Mouse (Mus musculus) neural tube, embryonic 13.5 days (tissue): Measurements from ENCODE around the gene Srrm3. TPM values are rescaled to one million over a fixed set of nuclear protein-coding genes. Genes with fewer than 3 reads are reported as not detected.

Experiments used
- ATAC-seq: fragments of 200-750 bp; cut with Nextera tagmentation; 2 replicates; pipeline ENCODE4 v1.8.0; 2017; ENCODE audit warnings: low read depth, mild to moderate bottlenecking, moderate TSS enrichment, moderate library complexity
- H3K27ac ChIP-seq: fragments of 300-500 bp; sonication (generic); replicated peaks from 2 replicates; pipeline ENCODE4 v1.5.1; 2015; ENCODE audit warnings: moderate library complexity, mild to moderate bottlenecking, inconsistent platforms
- H3K27me3 ChIP-seq: fragments of 300-500 bp; sonication (generic); 2 replicates; pipeline ENCODE4 v1.6.1; 2015; ENCODE audit warnings: mild to moderate bottlenecking, inconsistent platforms
- H3K36me3 ChIP-seq: fragments of 300-500 bp; sonication (generic); 2 replicates; pipeline ENCODE4 v1.6.1; 2015; ENCODE audit warnings: mild to moderate bottlenecking, inconsistent platforms
- H3K4me1 ChIP-seq: fragments of 300-500 bp; sonication (generic); replicated peaks from 2 replicates; pipeline ENCODE4 v1.6.1; 2015; ENCODE audit warnings: inconsistent platforms
- H3K4me2 ChIP-seq: fragments of 300-500 bp; sonication (generic); 2 replicates; pipeline ENCODE4 v1.6.1; 2015; ENCODE audit warnings: inconsistent platforms, mild to moderate bottlenecking, moderate library complexity
- H3K4me3 ChIP-seq: fragments of 300-500 bp; sonication (generic); 2 replicates; pipeline ENCODE4 v1.5.1; 2015; ENCODE audit warnings: mild to moderate bottlenecking, inconsistent platforms
- H3K9ac ChIP-seq: fragments of 300-500 bp; sonication (generic); 2 replicates; pipeline ENCODE4 v1.6.1; 2015; ENCODE audit warnings: moderate library complexity, mild to moderate bottlenecking, inconsistent platforms
- H3K9me3 ChIP-seq: fragments of 300-500 bp; sonication (generic); 2 replicates; pipeline ENCODE4 v1.6.1; 2016; ENCODE audit warnings: inconsistent platforms
- WGBS: fragments of 180-500 bp; shearing (Covaris S2); methylation state at CpG from one replicate; pipeline ENCODE4 v1.1.7; 2015; 5-methylcytosine and 5-hydroxymethylcytosine counted together
- polyA plus RNA-seq: library from polyadenylated mRNA; unstranded; fragments of >200 nt; fragmentation: Nextera tagmentation; extraction: Ambion mirVana; gene quantifications from 2 replicates; pipeline ENCODE4 v1.2.1, GENCODE M21; 2015

The Srrm3 gene
- polyA plus RNA-seq, 1 experiment from 2014 or later = 85.9 TPM

- WGBS = 7% methylated on average over 5 of the region's 5 CpGs
- Histone ChIP-seq H3K4me2 (peak overlapping the region; percentile 42), H3K9me3 (no peaks in the 10 kb centered on the region), H3K27ac (peak overlapping the region; percentile 93), H3K4me3 (peak overlapping the region; percentile 14; the same call in 1 of the 2 replicates), H3K9ac (peak overlapping the region; percentile 64), H3K36me3 (peaks cover 24% of the 10 kb centered on the region), H3K4me1 (peaks cover 15% of the 10 kb centered on the region), H3K27me3 (no peaks in the 10 kb centered on the region)
- ATAC-seq = no peak
Observed at GRCm38 (mm10) chr5:135794859-135795181, 11.9 kb upstream of the Srrm3 start.

DNA sequence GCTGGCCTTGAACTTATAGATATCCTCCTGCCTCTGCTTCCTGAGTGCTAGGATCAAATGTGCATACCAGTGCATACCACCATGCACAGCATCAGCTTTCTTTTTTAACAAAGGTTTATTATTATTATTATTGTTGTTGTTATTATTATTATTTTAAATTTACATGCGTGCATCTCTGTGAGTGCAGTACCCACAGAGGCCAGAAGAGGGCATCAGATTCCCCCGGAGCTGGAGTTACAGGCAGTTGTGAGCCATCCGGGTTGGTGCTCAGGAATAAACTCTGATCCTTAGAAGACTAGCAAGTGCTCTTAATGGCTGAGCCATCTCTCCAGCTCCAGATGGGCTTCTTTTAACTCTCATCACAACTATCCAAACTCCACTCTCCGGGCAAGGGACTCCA lies 6.9 kb upstream of the Srrm3 start:
- no peaks in the 10 kb centered on the region for H3K27me3 ChIP-seq
- H3K4me1 ChIP-seq = peaks cover 43% of the 10 kb centered on the region
- H3K36me3 ChIP-seq = no peaks in the 10 kb centered on the region
- no peak overlapping the region for H3K9ac ChIP-seq
- H3K4me2 ChIP-seq = no peak overlapping the region
- 39% methylated on average over 4 of the region's 4 CpGs for WGBS
- H3K4me3 ChIP-seq = no peak overlapping the region
- H3K27ac ChIP-seq = peak overlapping the region; percentile 92; the same call in 1 of the 2 replicates
- no peaks in the 10 kb centered on the region for H3K9me3 ChIP-seq
- ATAC-seq = no peak

- Histone ChIP-seq H3K9ac (no peak overlapping the region), H3K4me2 (no peak overlapping the region)
- 2% methylated on average over 6 of the region's 6 CpGs for WGBS
Observed at GRCm38 (mm10) chr5:135800927-135801326, 5.8 kb upstream of the Srrm3 start.

GRCm38 (mm10) chr5:135802641-135803040 lies 4.0 kb upstream of the Srrm3 start:
- Histone ChIP-seq H3K4me2 (no peak overlapping the region), H3K27me3 (no peaks in the 10 kb centered on the region), H3K4me1 (peaks cover 58% of the 10 kb centered on the region), H3K27ac (0 out of 2 replicates have a peak overlapping the region, but pooled peaks have one; percentile 92), H3K9ac (no peak overlapping the region), H3K4me3 (no peak overlapping the region), H3K9me3 (no peaks in the 10 kb centered on the region), H3K36me3 (no peaks in the 10 kb centered on the region)
- WGBS = 87% methylated on average over 8 of the region's 8 CpGs
- no peak for ATAC-seq

More at GRCm38 (mm10) chr5:135800927-135801326, 5.8 kb upstream of the Srrm3 start:
- H3K36me3 ChIP-seq = no peaks in the 10 kb centered on the region
- H3K27me3 ChIP-seq = no peaks in the 10 kb centered on the region
- H3K9me3 ChIP-seq = no peaks in the 10 kb centered on the region
- H3K4me1 ChIP-seq = peaks cover 46% of the 10 kb centered on the region
- no peak overlapping the region for H3K4me3 ChIP-seq
- H3K27ac ChIP-seq = peak overlapping the region; percentile 92
- ATAC-seq = peak; percentile 64

DNA sequence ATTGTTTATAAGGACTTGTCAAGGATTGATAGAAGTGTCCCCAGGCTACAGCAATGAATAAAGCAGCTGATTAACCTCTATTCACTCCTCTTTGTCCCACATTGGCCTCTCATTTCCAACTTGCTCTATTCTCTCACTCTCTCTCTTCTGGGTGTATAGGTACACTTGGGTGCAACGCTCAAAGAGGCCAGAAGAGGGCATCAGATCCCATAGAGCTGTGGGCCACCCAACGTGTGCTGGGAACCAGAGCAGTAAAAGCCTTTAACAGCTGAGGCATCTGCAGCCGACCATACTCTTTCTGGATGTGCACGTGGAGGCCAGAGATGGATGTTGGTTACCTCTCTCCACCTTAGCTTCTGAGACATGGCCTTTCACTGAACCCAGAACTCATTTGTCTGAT lies 3.6 kb upstream of the Srrm3 start:
- 66% methylated on average over 4 of the region's 4 CpGs for WGBS
- Histone ChIP-seq H3K4me3 (no peak overlapping the region), H3K4me1 (peaks cover 63% of the 10 kb centered on the region), H3K27ac (0 out of 2 replicates have a peak overlapping the region, but pooled peaks have one; percentile 23), H3K4me2 (no peak overlapping the region), H3K36me3 (no peaks in the 10 kb centered on the region), H3K27me3 (no peaks in the 10 kb centered on the region), H3K9me3 (no peaks in the 10 kb centered on the region), H3K9ac (no peak overlapping the region)
- no peak for ATAC-seq

GRCm38 (mm10) chr5:135803676-135804075 lies 3.0 kb upstream of the Srrm3 start:
- Histone ChIP-seq H3K9me3 (no peaks in the 10 kb centered on the region), H3K27ac (no peak overlapping the region), H3K4me1 (peaks cover 68% of the 10 kb centered on the region), H3K27me3 (no peaks in the 10 kb centered on the region), H3K4me3 (no peak overlapping the region), H3K9ac (no peak overlapping the region), H3K4me2 (no peak overlapping the region), H3K36me3 (no peaks in the 10 kb centered on the region)
- WGBS = 84% methylated on average over 4 of the region's 4 CpGs
- ATAC-seq = no peak

DNA sequence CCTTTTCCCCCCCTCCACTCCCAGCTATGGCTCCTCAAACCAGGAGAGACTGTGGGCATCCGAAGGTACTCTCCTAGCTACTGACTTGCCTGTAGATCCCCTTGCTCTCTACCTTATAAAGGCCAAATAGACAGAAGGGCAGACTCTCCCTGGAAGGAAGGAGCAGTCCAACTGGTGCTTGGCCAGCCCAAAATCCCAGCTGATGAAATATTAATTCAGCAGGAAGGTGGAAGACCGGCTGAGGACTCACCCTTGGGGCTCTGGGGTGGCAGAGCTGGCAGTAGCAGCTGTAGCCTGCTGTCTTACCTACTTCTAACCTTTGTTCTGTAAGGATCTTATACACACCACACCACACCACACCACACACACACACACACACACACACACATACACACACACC lies 2.0 kb upstream of the Srrm3 start:
- H3K27me3 ChIP-seq = no peaks in the 10 kb centered on the region
- H3K4me3 ChIP-seq = no peak overlapping the region
- no peak overlapping the region for H3K4me2 ChIP-seq
- no peak for ATAC-seq
- H3K4me1 ChIP-seq = peaks cover 71% of the 10 kb centered on the region
- no peaks in the 10 kb centered on the region for H3K36me3 ChIP-seq
- H3K9me3 ChIP-seq = no peaks in the 10 kb centered on the region
- H3K27ac ChIP-seq = peak overlapping the region; percentile 70
- 40% methylated on average over 2 of the region's 2 CpGs for WGBS
- no peak overlapping the region for H3K9ac ChIP-seq

GRCm38 (mm10) chr5:135807263-135807637 lies 560 bp downstream of the Srrm3 start:
- H3K27me3 ChIP-seq = no peaks in the 10 kb centered on the region
- peak overlapping the region; percentile 78 for H3K27ac ChIP-seq
- 33% methylated on average over 3 of the region's 3 CpGs for WGBS
- ATAC-seq = peak; percentile 9; the same call in 1 of the 2 replicates
- peaks cover 48% of the 10 kb centered on the region for H3K4me1 ChIP-seq
- H3K4me3 ChIP-seq = peak overlapping the region; percentile 75
- no peaks in the 10 kb centered on the region for H3K36me3 ChIP-seq
- no peaks in the 10 kb centered on the region for H3K9me3 ChIP-seq
- H3K4me2 ChIP-seq = peak overlapping the region; percentile 91
- H3K9ac ChIP-seq = peak overlapping the region; percentile 94

- Histone ChIP-seq H3K9me3 (no peaks in the 10 kb centered on the region), H3K4me3 (no peak overlapping the region), H3K27me3 (no peaks in the 10 kb centered on the region), H3K36me3 (peaks cover 16% of the 10 kb centered on the region), H3K27ac (0 out of 2 replicates have a peak overlapping the region, but pooled peaks have one; percentile 13), H3K4me2 (no peak overlapping the region), H3K9ac (no peak overlapping the region), H3K4me1 (peaks cover 35% of the 10 kb centered on the region)
- no peak for ATAC-seq
- WGBS = 55% methylated on average over 5 of the region's 5 CpGs
Observed at GRCm38 (mm10) chr5:135812991-135813390, 6.3 kb downstream of the Srrm3 start.

GRCm38 (mm10) chr5:135818491-135818890 lies 11.8 kb downstream of the Srrm3 start:
- no peak overlapping the region for H3K27ac ChIP-seq
- H3K36me3 ChIP-seq = peaks cover 25% of the 10 kb centered on the region
- no peak for ATAC-seq
- H3K27me3 ChIP-seq = no peaks in the 10 kb centered on the region
- H3K9ac ChIP-seq = no peak overlapping the region
- no peak overlapping the region for H3K4me2 ChIP-seq
- whole genome bisulfite sequencing = 56% methylated on average over 7 of the region's 7 CpGs
- H3K4me3 ChIP-seq = no peak overlapping the region
- peaks cover 57% of the 10 kb centered on the region for H3K4me1 ChIP-seq
- H3K9me3 ChIP-seq = no peaks in the 10 kb centered on the region

- Histone ChIP-seq H3K27me3 (no peaks in the 10 kb centered on the region), H3K9me3 (no peaks in the 10 kb centered on the region), H3K36me3 (0 out of 2 replicates have a peak, but pooled peaks cover 10% of the 10 kb centered on the region), H3K4me1 (peaks cover 78% of the 10 kb centered on the region), H3K4me3 (no peak overlapping the region; the same call in 1 of the 2 replicates), H3K27ac (peak overlapping the region; percentile 96), H3K9ac (peak overlapping the region; percentile 58), H3K4me2 (peak overlapping the region; percentile 48)
- WGBS = 16% methylated on average over 7 of the region's 7 CpGs
- peak; percentile 88 for ATAC-seq
Observed at GRCm38 (mm10) chr5:135822316-135822944, 15.7 kb downstream of the Srrm3 start.

- Histone ChIP-seq H3K4me2 (no peak overlapping the region), H3K4me1 (peaks cover 64% of the 10 kb centered on the region), H3K27ac (peak overlapping the region; percentile 81), H3K4me3 (no peak overlapping the region), H3K9ac (no peak overlapping the region), H3K9me3 (no peaks in the 10 kb centered on the region), H3K36me3 (0 out of 2 replicates have a peak, but pooled peaks cover 3% of the 10 kb centered on the region), H3K27me3 (no peaks in the 10 kb centered on the region)
- ATAC-seq = no peak
- WGBS = 28% methylated on average over 3 of the region's 3 CpGs
Observed at GRCm38 (mm10) chr5:135824517-135824916, 17.8 kb downstream of the Srrm3 start.

DNA sequence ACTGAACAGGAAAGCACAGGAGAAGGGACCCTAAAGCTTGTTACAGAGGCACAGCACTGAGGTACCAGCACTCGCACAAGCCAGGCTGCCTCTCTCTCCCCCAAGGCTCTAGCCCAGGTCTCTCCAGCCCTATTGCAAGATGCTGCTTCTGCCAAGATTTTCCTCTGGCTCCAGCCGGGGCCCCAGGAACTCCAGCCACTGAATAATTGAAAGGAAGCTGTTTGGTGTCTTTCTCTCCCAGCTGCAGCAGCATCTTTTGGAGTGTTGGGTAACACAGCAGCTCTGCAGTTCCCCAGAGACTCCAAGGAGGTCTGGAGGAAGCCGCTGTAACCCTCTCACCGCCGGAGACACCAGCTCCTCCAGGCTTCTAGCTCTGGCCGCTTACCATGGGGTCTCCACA lies 19.5 kb downstream of the Srrm3 start:
- Histone ChIP-seq H3K9me3 (no peaks in the 10 kb centered on the region), H3K36me3 (no peaks in the 10 kb centered on the region), H3K4me1 (peaks cover 53% of the 10 kb centered on the region), H3K27ac (peak overlapping the region; percentile 81), H3K4me2 (0 out of 2 replicates have a peak overlapping the region, but pooled peaks have one; percentile 2), H3K9ac (peak overlapping the region; percentile 6), H3K27me3 (no peaks in the 10 kb centered on the region), H3K4me3 (no peak overlapping the region)
- ATAC-seq = no peak
- 49% methylated on average over 6 of the region's 6 CpGs for WGBS
